Mouse (Mus musculus): ENCODE measurements around the gene Ttll6.
A peak's percentile ranks its signal among the peaks of the same experiment; 100 is the strongest.

Ttll6 gene

GRCm38 (mm10) chr11:96198642-96199041 is 65.1 kb downstream of the Ttll6 start:
- peak; percentile 51 for DNase-seq

- no peak for DNase-seq
Measured at GRCm38 (mm10) chr11:96199181-96200086, 65.8 kb downstream of the Ttll6 start.

- no peak for DNase-seq
Measured at GRCm38 (mm10) chr11:96200183-96200655, 66.6 kb downstream of the Ttll6 start.

- no peak for DNase-seq
Measured at GRCm38 (mm10) chr11:96201741-96202140, 68.2 kb downstream of the Ttll6 start.

GRCm38 (mm10) chr11:96202401-96203081 is 69.0 kb downstream of the Ttll6 start:
- DNase-seq = no peak

- no peak for DNase-seq
Measured at GRCm38 (mm10) chr11:96203182-96203788, 69.7 kb downstream of the Ttll6 start.

- DNase-seq = no peak
Measured at GRCm38 (mm10) chr11:96203789-96204186, 70.2 kb downstream of the Ttll6 start.

GRCm38 (mm10) chr11:96204351-96204750 is 70.8 kb downstream of the Ttll6 start:
- DNase-seq = no peak

- no peak for DNase-seq
Measured at GRCm38 (mm10) chr11:96205426-96206131, 72.0 kb downstream of the Ttll6 start.
